Mouse (Mus musculus) embryonic facial prominence, embryonic 15.5 days (tissue): Measurements from ENCODE around the gene Jazf1. TPM values are rescaled to one million over a fixed set of nuclear protein-coding genes. Genes with fewer than 3 reads are reported as not detected.

Experiments used
- ATAC-seq: fragments of 200-750 bp; cut with Nextera tagmentation; 2 replicates; pipeline ENCODE4 v1.8.0; 2017; ENCODE audit warnings: low read depth, moderate TSS enrichment; ENCODE audit not compliant: insufficient number of reproducible peaks, low FRiP score, low TSS enrichment
- H3K27ac ChIP-seq: fragments of 300-500 bp; sonication (generic); replicated peaks from 2 replicates; pipeline ENCODE4 v1.5.1; 2015; ENCODE audit warnings: mild to moderate bottlenecking, inconsistent platforms
- H3K27me3 ChIP-seq: fragments of 300-500 bp; sonication (generic); 2 replicates; pipeline ENCODE4 v1.6.1; 2015; ENCODE audit warnings: inconsistent platforms
- H3K36me3 ChIP-seq: fragments of 300-500 bp; sonication (generic); 2 replicates; pipeline ENCODE4 v1.6.1; 2015; ENCODE audit warnings: mild to moderate bottlenecking, inconsistent platforms
- H3K4me1 ChIP-seq: fragments of 300-500 bp; sonication (generic); 2 replicates; pipeline ENCODE4 v1.6.1; 2015; ENCODE audit warnings: inconsistent platforms
- H3K4me2 ChIP-seq: fragments of 300-500 bp; sonication (generic); replicated peaks from 2 replicates; pipeline ENCODE4 v1.6.1; 2015; ENCODE audit warnings: mild to moderate bottlenecking, inconsistent platforms
- H3K4me3 ChIP-seq: fragments of 300-500 bp; sonication (generic); replicated peaks from 2 replicates; pipeline ENCODE4 v1.5.1; 2015; ENCODE audit warnings: mild to moderate bottlenecking, inconsistent platforms
- H3K9ac ChIP-seq: fragments of 300-500 bp; sonication (generic); 2 replicates; pipeline ENCODE4 v1.6.1; 2015; ENCODE audit warnings: inconsistent platforms
- H3K9me3 ChIP-seq: fragments of 300-500 bp; sonication (generic); replicated peaks from 2 replicates; pipeline ENCODE4 v1.6.1; 2016; ENCODE audit warnings: inconsistent platforms
- WGBS: fragments of 180-500 bp; shearing (Covaris S2); methylation state at CpG from one replicate; pipeline ENCODE4 v1.1.7; 2015; 5-methylcytosine and 5-hydroxymethylcytosine counted together
- polyA plus RNA-seq: library from polyadenylated mRNA; unstranded; fragments of >200 nt; fragmentation: Nextera tagmentation; extraction: Ambion mirVana; gene quantifications from 2 replicates; pipeline ENCODE4 v1.2.1, GENCODE M21; 2015

Jazf1 gene
- polyA plus RNA-seq, 1 experiment from 2014 or later, result 14.9 TPM

DNA sequence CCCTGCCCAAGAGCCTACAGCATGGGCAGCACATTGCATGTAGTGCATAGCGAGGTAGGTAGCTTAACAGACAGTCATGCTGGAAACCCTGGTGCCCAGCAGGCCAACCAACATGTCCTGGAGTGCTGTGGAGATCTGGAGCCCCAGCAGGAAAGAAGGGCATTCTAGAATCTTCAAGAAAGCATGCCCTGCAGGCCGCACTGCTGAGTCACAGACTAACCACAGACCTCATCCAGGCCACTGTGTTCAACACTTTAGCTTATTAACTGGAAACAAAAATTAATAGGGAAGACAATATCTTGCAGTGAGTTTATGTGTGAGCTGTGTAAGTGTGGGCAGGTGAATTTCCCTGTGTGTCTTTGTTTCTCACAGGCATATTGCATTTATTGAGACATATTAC is 222.1 kb downstream of the Jazf1 start:
- H3K4me1 ChIP-seq, result peaks cover 26% of the 10 kb centered on the region
- H3K4me3 ChIP-seq, result no peak overlapping the region
- ATAC-seq, result 0 out of 2 replicates have a peak, but pooled peaks have one; percentile 32
- H3K4me2 ChIP-seq, result no peak overlapping the region
- H3K9me3 ChIP-seq, result no peaks in the 10 kb centered on the region
- H3K27ac ChIP-seq, result no peak overlapping the region
- no peaks in the 10 kb centered on the region for H3K27me3 ChIP-seq
- H3K9ac ChIP-seq, result no peak overlapping the region
- H3K36me3 ChIP-seq, result no peaks in the 10 kb centered on the region
- WGBS, result 85% methylated on average over 2 of the region's 2 CpGs

DNA sequence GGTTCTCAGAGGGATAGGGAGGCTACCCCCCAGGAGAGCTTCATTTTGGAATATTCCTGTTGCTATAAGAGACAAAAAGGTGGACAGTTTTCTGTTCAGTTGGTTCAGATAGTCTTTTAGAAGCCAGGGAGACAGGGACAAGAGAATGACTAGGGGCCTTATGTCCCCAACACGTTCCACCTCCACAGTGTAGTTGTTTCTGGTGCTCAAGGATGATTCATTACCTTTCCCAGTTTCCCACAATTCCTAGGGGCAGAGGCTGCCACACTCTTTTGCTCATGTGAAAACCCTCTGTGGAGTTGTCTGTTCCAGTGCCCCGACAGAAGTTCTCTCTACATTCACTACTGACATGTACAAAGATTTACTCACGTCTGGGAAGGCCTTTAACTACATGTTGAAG is 223.7 kb downstream of the Jazf1 start:
- WGBS, result 85% methylated on average over 3 of the region's 3 CpGs
- H3K4me1 ChIP-seq, result peaks cover 26% of the 10 kb centered on the region
- H3K9me3 ChIP-seq, result no peaks in the 10 kb centered on the region

DNA sequence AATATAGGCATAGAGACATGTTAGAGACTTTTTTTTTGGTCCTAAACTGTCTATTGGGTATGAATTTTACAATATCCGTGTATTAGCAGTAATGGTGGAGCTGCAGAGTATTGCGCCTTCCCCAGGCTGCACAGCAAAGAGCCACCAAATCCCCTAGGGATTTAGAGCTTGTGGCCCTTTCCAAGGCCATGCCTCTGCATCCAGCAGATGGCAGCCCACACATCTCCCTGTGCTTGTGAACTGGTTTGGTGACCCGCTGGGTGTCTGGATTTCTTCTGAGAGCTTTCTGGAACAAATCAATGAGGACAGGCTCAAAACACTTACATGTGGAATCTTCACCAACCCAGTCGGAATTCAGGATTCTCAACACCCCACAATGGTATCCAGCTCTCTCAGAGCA is 225.4 kb downstream of the Jazf1 start:
- Histone ChIP-seq H3K27me3 (no peaks in the 10 kb centered on the region), H3K4me3 (no peak overlapping the region), H3K27ac (no peak overlapping the region), H3K9me3 (no peaks in the 10 kb centered on the region), H3K4me2 (no peak overlapping the region), H3K4me1 (peaks cover 25% of the 10 kb centered on the region), H3K36me3 (no peaks in the 10 kb centered on the region), H3K9ac (no peak overlapping the region)
- 58% methylated on average over 4 of the region's 4 CpGs for WGBS
- no peak for ATAC-seq

More for the DNA sequence above, 223.7 kb downstream of the Jazf1 start:
- ATAC-seq, result no peak
- no peak overlapping the region for H3K4me3 ChIP-seq
- no peak overlapping the region for H3K27ac ChIP-seq
- H3K4me2 ChIP-seq, result no peak overlapping the region
- no peaks in the 10 kb centered on the region for H3K36me3 ChIP-seq
- no peaks in the 10 kb centered on the region for H3K27me3 ChIP-seq
- no peak overlapping the region for H3K9ac ChIP-seq

DNA sequence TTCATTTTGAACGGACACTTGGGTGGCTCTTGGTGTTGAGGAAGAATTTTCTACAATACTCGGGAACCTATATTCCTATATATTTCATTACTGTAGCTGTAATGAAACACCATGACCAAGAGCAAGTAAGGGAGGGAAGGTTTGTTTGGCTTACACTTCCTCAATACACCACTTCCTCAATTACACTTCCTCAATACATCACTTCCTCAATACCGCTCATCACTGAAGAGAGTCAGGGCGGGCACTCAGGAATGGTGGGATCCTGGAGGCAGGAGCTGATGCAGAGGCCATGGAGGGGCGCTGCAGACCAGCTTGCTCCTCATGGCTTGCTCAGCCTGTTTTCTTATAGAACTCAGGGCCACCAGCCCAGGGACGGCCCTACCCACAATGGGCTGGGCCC is 225.8 kb downstream of the Jazf1 start:
- Histone ChIP-seq H3K4me1 (peaks cover 26% of the 10 kb centered on the region), H3K4me2 (no peak overlapping the region)

DNA sequence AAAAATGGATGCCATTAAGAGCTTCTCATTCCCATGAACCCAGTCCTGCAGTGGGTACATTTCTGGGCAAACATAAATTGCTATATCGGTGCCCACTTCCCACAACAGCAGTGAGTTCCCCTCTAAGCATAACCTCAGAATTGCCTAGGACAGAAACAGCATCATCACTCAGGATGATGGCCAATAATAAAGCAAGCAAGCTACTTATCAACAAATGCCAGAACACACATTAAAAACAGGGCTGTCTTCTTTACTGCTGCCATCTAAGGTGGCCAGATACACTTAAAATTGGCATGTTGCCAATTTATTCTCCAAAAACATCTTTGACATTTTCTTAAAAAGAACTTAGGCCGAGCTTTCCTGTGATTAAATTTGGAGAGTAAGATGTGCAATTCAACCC is 226.8 kb downstream of the Jazf1 start:
- Histone ChIP-seq H3K4me2 (no peak overlapping the region), H3K9me3 (no peaks in the 10 kb centered on the region), H3K4me1 (peaks cover 26% of the 10 kb centered on the region), H3K36me3 (no peaks in the 10 kb centered on the region), H3K27ac (no peak overlapping the region), H3K4me3 (no peak overlapping the region), H3K9ac (no peak overlapping the region), H3K27me3 (no peaks in the 10 kb centered on the region)
- WGBS, result 71% methylated on average over 2 of the region's 2 CpGs
- ATAC-seq, result no peak

More for the DNA sequence above, 225.8 kb downstream of the Jazf1 start:
- Histone ChIP-seq H3K9me3 (no peaks in the 10 kb centered on the region), H3K9ac (no peak overlapping the region), H3K27me3 (no peaks in the 10 kb centered on the region), H3K27ac (no peak overlapping the region), H3K36me3 (no peaks in the 10 kb centered on the region), H3K4me3 (no peak overlapping the region)
- WGBS, result 81% methylated on average over 6 of the region's 6 CpGs
- no peak for ATAC-seq

DNA sequence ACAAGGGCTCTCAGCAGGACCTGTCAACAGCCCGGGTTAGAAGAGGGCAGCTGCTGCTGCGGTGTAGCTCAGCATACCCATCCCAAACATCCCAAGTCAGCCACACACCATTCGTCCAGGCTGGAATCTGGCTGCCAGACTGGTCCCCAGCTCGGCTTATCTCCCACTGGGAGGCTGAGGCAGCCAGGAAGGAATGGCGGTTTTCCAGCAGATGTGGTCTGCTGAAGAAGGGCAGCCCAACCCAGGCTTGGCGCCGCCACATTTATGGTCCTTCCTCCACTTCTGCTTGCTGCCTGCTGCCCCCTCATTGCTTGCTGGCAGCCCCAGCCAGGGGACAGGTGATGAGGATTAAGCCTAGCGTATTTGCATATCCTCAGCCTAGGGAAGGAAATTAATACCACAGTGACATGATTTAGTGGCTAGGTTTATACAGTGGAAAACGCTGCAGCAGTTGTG is 227.8 kb downstream of the Jazf1 start:
- no peak overlapping the region for H3K4me2 ChIP-seq
- peaks cover 26% of the 10 kb centered on the region for H3K4me1 ChIP-seq

DNA sequence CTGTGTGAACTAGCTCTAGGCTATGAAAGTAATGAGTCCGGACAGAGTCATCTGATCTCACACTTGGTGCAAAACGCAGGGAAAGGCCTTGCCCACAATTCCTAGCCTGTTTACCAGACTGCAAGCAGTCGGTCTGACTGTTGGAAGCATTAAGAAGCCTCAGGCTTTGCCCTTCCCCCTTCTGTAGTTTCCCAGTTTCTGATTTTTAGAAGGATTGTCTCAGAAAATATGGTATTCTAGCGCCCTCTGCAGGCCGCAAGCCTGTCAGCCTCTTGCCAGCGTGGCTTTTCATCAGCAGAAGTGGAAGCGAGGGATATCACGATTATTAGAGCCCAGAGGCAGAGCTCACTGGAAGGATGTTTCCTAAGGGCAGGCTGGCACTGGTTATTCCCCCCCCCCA is 229.7 kb downstream of the Jazf1 start:
- Histone ChIP-seq H3K9me3 (no peaks in the 10 kb centered on the region), H3K27ac (no peak overlapping the region; the same call in 1 of the 2 replicates), H3K27me3 (no peaks in the 10 kb centered on the region), H3K4me3 (no peak overlapping the region), H3K36me3 (no peaks in the 10 kb centered on the region), H3K4me2 (no peak overlapping the region), H3K9ac (no peak overlapping the region), H3K4me1 (peaks cover 26% of the 10 kb centered on the region)
- 2% methylated on average over 8 of the region's 8 CpGs for WGBS
- peak; percentile 67; the same call in 1 of the 2 replicates for ATAC-seq

More for the DNA sequence above, 227.8 kb downstream of the Jazf1 start:
- Histone ChIP-seq H3K27me3 (no peaks in the 10 kb centered on the region), H3K27ac (peak overlapping the region; percentile 45; the same call in 1 of the 2 replicates), H3K4me3 (no peak overlapping the region), H3K36me3 (no peaks in the 10 kb centered on the region), H3K9ac (no peak overlapping the region), H3K9me3 (no peaks in the 10 kb centered on the region)
- 28% methylated on average over 9 of the region's 9 CpGs for WGBS
- ATAC-seq, result peak; percentile 52; the same call in 1 of the 2 replicates

DNA sequence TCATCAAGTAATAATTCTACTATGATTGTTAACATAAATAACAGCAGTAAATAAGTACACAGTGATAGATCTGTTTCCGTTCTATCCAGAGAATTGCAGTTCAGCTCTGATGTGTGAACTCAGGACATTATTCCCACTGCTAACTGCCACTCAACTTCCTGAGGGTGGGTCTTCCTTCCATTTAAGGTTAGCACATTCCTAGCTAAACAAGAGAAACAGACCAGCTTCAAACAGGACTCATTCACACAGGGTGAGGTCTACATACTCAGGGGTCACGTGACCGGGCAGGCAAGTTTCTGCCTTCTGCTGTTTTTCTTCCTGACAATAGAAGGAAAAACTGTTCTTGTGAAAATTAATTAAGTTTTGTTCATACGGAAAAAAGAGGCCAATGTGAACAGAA is 230.6 kb downstream of the Jazf1 start:
- Histone ChIP-seq H3K9me3 (no peaks in the 10 kb centered on the region), H3K36me3 (no peaks in the 10 kb centered on the region), H3K4me2 (no peak overlapping the region), H3K9ac (no peak overlapping the region), H3K4me3 (no peak overlapping the region), H3K27ac (no peak overlapping the region), H3K4me1 (peaks cover 26% of the 10 kb centered on the region), H3K27me3 (no peaks in the 10 kb centered on the region)
- WGBS, result 68% methylated on average over 4 of the region's 4 CpGs
- no peak for ATAC-seq

DNA sequence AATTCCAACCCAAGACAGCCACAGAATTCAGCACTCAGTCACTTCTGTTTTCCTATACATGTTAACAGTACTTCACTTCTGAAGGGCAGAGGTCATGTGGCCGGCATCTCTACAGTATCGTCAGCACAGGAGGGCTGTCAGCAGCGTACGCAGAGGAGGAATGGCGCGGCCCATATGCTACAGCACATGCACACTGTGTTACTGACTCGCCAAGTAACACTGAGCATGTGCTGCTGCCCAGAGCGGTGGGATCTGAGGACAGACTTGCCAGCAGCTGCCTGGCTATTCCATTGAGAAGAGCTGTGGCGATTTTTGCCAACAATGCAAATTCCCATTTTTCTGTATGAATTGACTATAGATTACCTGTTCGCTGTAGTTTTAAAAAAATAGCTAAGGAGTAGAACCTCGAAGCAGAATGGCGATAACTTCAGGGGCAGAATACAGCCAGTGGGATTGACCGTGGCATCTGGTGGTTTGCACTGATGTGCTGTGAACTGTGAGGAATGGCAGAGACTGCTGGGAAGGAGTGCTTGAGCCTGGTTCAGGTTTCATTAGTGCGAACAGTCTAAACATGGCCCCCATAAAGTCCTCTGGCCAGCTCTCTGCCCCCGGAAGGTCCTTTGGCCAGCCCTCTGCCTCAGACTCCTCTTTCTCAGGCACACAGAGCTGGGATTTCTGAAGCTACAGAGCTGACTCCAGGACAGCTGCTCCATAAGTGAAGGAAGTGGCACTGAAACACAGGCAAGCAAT is 232.1 kb downstream of the Jazf1 start:
- Histone ChIP-seq H3K4me1 (peaks cover 23% of the 10 kb centered on the region), H3K27ac (no peak overlapping the region), H3K9me3 (no peaks in the 10 kb centered on the region), H3K36me3 (no peaks in the 10 kb centered on the region), H3K9ac (no peak overlapping the region), H3K4me3 (no peak overlapping the region), H3K27me3 (no peaks in the 10 kb centered on the region), H3K4me2 (no peak overlapping the region)
- ATAC-seq, result no peak
- WGBS, result 74% methylated on average over 15 of the region's 15 CpGs

DNA sequence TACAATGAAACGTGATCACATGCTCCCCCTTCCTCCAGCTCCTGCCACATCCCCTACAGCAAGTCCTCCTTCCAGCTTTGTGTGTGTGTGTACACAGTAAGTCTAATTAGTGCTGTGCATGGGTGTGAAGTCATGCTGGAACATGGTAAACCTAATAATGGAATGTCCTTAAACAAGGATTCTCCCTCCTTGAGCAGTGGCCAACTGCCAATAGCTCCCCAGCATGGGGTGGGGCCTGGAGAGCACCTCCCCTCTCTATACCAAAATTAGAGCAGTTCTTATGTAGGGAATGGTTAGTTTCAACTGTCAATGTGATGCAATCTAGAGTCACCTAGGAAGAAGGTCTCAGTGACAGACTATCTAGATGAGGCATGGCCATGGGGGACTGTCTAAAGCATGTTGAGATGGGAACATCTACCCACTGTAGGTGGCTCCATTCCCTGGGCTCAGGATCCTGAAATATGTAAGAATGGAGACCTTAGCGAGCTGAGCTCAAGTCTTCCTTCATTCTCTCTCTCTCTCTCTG is 240.6 kb downstream of the Jazf1 start:
- Histone ChIP-seq H3K4me3 (no peak overlapping the region), H3K9ac (no peak overlapping the region), H3K4me2 (no peak overlapping the region), H3K36me3 (no peaks in the 10 kb centered on the region), H3K9me3 (no peaks in the 10 kb centered on the region), H3K27ac (no peak overlapping the region), H3K27me3 (no peaks in the 10 kb centered on the region), H3K4me1 (peaks cover 2% of the 10 kb centered on the region; the same call in 1 of the 2 replicates)
- ATAC-seq, result no peak
- 82% methylated on average over 2 of the region's 2 CpGs for WGBS

DNA sequence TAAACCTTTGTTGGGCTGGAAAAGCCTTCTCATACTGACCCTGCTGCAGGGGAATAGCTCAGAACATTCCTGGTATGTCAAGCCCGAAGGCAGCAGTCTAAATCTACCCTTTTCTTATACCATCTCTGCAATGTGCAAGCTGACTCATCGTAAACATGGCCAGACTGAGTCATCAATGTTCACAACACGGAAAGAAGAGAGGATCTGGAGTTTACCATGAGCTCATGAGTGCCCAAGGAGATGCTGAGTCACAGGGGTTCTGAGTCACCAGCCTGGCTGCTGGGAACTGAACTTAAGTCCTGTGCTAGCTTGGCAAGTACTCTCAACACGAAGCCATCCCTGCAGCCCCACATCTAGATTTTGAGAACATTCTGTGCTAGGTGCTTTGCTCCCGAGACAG is 242.9 kb downstream of the Jazf1 start:
- no peak overlapping the region for H3K4me2 ChIP-seq
- peaks cover 4% of the 10 kb centered on the region; the same call in 1 of the 2 replicates for H3K4me1 ChIP-seq
- H3K9me3 ChIP-seq, result no peaks in the 10 kb centered on the region
- no peak for ATAC-seq
- 64% methylated on average over 5 of the region's 5 CpGs for WGBS
- no peak overlapping the region for H3K4me3 ChIP-seq
- no peaks in the 10 kb centered on the region for H3K36me3 ChIP-seq
- no peak overlapping the region for H3K9ac ChIP-seq
- no peak overlapping the region for H3K27ac ChIP-seq
- no peaks in the 10 kb centered on the region for H3K27me3 ChIP-seq
